Mouse (Mus musculus): ENCODE data around the gene Cdkl3. TPM values are rescaled to one million over a fixed set of nuclear protein-coding genes. Genes with fewer than 3 reads are reported as not detected.

Gene Cdkl3
- polyA plus RNA-seq (2017; shearing (Covaris generic)), result 1 to 10 TPM; 2.7 to 5.3 TPM

DNA sequence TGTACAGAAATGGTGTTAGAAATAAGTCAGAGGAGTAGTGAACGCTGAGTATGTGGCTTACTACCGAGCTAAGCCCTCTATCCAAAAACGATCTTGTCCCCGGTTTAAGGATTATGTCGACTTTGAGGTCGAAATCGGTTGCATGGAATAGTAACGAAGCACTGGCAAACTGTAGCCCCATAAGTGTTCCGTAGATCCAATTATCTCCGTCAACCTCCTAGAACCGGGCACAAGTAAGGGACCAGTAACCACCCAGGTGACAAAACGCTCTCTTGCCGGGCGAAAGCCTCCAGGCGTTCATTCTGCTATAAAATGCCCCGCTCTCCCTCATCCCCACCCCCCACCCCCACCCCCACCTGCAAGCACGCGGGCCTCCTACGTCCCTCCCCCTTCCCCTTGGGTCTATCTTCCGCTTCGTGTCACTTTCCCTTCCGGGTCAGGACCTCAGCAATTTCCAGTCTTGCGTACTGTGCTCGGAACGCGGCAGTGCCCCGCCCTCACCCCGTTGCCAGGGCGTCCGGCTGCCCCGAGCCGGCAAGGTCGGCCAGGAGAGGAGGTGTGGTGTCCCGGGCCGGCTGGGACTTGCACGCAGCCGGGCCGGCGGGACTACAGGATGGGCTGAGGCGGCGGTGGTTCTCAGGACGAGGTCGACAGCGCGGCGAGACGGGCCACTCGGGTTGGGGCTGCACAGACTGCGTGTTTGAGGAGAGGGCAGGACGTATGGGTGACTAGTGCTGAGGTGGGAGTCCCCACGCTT, at the start of gene Cdkl3:
Cdkl3 (plus strand) TSS at position 450 of the 757 bp plus-strand sequence.
- ATAC-seq, result peak; percentile 77

DNA sequence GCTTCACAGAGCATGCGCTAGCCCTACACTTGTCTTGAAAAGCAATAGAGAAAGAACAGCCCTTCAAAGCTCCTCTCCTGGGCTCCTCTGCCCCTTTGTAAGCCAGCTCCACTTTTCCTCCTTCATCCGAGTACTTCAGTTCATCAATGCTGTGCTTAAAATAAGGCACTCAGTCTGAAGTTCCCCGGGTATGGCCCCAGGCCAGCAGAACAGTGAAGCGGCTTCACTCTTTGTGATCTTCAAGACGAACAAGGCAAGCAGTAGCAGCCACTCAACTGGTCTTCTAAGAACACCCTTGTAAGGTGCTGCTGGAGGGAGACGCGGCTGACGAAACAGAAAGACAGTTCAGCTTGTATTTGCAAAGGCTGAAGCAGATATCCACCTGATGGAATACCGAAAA, 47.9 kb upstream of the Cdkl3 start:
- ATAC-seq, result no peak

DNA sequence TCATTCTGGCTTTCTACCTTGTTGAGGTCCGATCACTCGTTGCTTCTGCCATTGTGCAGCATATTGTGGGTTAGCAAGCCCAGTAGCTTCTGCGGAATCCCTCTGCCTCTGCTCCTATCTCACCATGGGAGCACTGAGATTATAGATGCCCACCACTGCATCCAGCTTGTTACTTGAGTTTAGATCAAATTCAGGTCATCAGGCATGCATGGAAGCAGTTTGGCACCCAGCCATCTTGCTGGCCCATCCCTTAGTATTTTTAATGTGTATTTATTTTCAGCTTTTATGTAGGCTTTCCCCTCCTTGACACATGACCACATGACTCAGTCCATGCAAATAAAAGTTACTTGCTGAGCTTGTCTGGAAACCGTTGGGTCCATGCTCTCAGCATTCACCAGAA, 46.3 kb upstream of the Cdkl3 start:
- no peak for ATAC-seq

DNA sequence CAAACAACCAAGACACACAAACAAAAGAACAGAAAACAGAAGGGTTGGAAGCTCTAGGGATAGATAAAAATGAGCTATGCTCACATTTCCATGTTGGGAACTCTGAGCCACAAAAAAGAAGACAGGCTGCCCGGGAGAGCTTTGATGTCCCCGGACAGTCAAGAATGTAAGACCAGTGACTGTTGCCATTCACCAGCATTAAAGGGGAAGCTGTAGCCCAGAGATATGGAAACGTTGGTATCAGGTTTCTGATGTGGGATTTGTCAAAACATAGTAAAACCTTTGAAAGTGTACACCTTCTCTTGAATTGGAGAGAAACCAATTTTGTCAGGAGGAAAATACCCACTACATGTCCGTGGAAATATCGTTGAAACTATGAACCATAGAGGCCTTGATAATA, 44.5 kb upstream of the Cdkl3 start:
- ATAC-seq, result no peak

DNA sequence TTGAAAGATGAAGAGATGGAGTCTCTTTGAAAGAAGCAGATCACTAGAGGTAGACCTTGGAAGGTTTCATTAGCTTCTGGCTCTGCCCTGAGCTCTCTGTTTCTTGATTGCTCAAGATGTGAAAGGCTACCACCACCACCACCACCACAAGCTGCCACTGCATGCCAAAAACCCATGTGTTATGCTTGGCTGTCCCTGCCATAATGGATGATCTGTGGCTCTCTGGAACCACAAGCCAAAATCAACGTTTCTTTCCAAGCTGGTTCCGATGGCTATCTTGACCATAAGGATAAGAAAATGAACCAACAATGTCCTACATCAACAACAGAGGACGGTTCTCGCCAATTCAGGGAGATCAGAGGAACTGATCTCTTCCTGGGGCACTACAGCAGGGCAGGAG, 44.0 kb upstream of the Cdkl3 start:
- no peak for ATAC-seq

DNA sequence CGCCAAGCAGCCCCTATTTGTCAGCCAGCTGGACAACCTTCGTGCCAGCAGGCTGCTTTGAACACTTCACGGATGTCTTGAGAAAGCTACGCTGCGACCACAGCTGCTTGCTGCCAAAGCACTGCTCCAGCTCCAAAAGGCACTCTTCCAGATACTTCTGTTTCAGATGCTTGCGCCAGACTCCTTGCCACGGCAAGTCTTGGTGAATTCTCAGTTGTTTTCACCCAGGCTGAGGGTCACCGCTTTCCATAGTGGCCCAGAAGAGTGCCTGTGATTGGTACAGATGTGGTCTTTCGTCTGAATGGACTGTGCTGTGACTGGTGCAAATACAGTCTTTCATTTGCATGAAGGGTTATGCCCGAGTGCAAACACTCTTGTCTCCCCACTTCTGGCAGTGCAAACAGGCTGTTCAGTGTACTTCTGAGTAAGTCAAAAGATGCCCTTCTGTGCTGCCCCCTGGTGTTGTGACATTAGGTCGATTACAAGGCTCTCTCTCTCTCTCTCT, 43.0 kb upstream of the Cdkl3 start:
- ATAC-seq, result no peak

DNA sequence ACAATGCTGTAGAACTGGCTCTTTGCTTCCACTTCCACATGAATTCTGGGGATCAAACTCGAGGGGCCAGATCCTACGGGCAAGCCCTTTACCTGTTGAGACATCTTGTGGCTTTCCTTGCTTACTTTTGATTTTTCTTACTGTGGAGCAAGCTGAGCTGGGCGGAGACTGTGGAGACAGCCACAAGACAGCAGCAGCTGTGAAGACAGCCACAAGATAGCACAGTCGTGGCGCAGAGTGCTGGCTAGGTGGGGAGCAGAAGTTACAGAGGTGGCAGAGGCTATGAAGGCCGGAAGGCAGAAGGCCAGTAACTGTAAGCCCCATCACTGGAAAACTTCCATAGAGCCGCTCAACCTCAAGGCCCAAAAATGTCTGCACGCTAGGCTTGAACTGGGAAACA, 42.3 kb upstream of the Cdkl3 start:
- ATAC-seq, result no peak

DNA sequence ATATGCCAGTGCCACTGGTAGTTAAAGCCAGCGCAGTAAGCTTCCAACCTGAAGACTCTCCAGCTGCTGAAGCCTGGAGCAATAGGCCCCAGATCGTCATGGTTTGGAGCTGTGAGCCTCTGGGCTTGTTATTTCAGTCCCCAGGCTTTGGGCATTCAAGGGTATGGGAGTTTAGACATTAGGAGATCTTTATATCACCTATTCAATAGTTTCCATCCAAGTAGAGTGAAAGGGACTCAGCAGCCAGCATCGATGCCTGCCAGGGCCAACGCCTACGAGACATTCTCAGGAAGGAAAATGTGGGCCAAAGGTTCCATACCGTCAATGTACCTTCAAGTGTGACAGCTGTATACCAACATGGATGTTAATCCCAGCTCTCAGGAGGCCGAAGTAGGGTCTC, 41.7 kb upstream of the Cdkl3 start:
- ATAC-seq, result no peak

DNA sequence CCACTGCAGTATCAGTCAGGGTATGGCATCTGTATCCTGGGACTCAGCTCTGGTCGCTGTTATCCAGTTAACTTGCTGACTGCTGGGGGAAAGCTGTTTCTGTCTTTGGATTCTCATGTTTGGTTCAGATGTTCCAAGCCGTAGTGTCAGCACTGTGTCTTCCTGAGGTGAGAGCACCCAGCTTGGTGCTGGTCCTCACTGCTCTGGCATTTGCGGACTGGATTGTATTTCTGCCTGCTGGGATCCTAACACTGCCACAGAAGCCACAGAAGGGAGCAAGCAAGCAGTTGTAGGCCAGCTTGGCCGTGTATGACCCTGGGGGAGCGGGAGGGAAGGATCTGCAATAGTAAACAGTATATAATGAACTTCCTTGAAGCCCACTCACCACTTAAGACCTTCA, 37.4 kb upstream of the Cdkl3 start:
- no peak for ATAC-seq

DNA sequence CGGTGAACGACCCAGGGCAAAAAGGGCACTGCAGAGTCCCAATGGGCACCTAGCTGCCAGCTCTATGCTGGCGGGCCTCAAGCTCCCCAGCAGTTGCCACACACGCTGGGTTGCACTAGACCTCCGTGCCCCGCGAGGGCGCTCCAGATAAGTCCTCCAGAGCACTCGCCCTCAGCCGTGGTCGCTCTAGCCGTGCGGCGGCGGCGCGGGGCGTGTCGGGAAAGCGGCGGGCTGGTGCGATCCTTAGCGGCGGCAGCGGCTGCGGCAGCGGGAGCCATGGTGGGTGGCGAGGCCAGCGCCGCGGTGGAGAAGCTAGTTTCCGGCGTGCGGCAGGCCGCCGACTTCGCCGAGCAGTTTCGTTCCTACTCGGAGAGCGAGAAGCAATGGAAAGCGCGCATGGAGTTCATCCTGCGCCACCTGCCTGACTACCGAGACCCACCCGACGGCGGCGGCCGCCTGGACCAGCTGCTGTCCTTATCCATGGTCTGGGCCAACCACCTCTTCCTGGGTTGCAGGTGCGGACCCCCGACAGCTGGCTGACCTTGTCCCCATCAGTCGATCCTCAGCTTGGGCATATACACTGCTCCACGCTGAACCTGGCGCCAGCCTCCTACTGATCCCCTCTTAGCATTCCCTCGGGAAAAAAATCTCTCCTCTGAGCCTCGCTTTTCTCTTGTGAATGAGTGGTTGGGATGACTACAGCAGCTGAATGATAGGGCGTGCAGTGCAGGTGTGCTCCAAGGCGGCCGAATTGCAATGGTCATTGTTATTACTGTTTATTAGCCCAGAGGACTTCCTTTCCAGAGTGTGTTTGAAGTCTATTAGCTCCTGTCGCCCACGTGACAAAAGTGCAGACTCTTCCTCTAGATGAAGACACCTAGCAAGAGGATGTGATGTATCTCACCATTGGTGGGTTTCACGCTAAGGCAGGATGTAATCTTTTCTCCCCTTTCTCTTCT, 36.3 kb upstream of the Cdkl3 start, which contains the start of gene Cdkn2aipnl:
Cdkn2aipnl (plus strand) TSS at position 219 of the 959 bp plus-strand sequence.
- peak; percentile 79 for ATAC-seq

DNA sequence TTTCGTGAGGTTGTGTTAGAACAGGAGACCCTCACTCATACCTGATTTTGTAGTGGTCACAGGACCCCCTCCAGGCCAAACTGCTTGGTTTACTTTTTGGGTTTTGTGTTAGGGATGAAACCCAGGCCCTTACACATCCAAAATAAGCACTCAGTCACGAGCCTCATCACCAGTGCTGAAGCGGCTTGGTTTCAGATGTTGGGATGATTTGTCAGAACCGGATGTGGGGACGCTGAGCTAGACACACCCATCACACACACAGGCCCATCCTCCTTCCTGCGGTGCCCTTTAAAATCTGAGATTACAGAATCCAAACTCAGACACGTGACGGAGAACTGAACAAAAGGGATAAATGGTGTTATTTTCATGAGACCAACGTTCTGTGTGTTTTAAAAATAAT, 35.1 kb upstream of the Cdkl3 start:
- peak; percentile 68 for ATAC-seq

DNA sequence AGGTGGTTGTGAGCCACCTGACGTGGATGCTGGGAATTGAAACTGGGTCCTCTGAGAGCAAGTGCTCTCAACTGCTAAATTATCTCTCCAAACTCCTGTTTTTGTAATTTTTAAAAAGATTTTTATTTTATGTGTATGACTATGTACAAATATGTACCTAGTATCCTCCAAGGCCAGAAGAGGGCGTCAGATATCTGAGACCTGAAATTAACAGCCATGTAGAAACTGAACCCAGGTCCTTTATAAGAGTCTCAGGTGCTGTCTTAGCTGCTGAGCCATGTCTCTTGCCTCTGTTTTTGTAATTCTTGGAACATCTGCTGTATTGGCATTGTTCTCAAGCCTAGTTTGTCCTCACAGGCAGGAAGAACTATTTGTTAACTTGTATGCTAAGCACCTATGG, 34.5 kb upstream of the Cdkl3 start:
- no peak for ATAC-seq

DNA sequence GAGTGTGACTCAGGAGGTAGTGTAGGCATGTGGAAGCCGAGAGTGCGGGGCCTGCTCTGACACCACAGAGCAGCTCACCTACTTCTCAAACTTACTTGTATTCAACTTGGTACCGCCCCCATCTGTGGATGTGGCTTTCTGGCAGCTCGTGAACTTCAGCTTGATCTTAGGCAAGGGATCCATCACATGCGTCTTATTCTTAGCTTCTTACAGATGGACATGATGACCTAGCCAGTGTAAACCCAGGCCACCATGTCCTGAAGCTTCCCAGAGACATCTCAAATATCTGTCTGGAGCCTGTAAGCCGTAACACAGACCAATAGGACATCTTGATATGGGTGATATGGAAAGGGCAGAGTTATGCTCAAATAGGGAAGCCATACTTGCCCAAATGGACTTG, 32.4 kb upstream of the Cdkl3 start:
- ATAC-seq, result no peak

DNA sequence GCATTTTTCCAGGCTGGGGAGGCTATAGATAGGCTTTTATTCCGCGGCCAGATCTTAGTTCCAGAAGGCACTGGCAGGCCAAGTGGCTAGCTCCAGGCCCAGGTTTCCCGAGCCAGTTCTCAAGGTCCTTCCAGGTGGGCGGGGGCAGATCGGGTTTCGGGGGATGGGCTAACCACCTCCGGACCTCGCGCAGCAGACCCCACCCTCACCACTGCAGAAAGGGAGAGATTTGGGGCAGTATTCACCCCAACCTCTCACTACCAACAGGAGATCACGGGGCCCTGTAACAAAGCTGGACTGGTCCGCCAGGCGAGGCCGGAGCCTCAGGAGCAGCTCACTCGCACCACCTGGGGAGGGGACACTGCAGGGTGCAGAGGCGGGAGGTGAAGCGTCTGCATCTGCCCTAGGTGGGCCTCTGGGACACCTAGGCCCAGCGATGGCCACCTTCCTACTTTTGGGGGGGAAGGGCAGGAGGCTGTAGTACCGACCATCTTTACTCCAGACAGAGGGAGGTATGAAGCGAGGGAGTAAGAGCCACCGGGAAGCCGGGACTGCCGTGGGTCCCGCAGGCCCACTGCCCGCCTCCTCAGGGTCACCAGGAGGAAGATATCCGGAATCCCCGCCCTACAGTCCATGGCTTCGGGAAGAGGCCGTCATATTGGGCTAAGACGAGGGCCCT, 4.3 kb upstream of the Cdkl3 start:
- ATAC-seq, result no peak

DNA sequence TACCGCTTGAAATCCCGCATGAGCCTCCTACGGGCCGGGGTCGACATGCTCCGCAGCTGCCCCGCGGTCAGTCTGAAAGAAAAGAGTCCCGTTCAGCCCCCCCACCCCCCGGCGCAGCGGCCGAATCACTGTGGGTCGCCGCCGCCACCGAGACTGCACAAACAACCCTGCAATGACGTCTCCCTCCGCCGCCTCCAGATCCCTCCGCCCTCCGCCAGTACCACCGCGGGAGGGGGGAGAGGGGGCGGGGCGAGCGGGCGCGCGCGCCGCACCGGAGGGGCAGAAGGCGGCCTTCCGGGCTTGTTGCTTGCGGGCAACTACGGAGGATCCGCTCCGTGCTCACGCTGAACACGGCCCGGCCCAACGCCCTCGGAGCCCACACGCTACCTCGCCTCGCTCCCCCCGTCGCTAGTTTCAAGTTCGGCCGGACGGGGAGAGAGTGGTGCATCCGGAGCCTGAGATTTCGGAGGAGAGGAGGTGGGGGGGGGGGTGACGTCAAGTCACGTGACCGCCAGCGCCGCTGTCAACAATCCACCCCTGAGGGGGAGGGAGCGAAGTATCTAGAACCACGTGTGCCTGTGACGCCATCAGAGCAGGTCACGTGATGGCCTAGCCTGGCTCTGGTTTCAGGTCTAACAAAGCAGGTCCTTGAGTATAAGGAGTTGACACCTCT, 3.6 kb upstream of the Cdkl3 start, which contains the start of gene Ube2b:
Ube2b (minus strand) TSS at position 473 of the 673 bp plus-strand sequence.
- peak; percentile 79 for ATAC-seq

DNA sequence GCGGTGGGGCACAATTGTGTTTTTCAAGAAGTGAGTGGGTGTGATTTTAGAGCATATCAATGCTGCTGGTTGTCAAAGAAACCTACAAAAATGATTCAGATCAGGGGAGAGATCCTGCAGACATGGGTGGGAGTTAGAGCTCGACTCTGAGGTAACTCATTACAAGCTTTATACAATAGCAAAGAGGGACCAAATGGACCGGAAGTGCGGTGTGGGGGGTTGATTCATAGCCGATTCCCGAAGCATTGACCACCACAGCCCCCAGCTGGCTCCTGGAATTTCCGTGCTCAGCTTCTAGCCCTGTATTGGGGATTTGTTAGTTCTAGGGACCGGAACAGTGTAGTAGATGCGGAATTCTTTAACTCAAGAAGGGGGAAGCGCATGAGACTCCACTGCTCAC, 2.7 kb upstream of the Cdkl3 start:
- no peak for ATAC-seq

DNA sequence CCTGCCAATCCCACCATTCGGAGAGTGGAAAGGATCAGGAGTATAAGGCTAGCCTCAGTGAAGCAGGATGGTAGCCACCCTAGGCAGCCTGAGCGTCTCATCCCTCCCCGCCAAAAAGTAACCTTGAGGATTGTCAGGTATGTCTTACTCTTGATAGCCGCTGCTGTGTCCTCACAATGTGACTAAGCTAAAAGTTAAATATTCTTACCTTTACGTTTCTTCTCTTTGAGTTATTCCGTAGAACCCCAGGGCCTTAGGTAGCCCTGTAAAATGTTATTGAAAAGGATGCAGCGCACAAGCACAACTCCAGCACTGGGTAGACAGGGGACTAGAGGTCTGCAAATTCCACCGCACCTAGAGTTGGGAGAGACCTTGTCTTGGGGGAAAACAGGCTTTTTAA, 2.2 kb upstream of the Cdkl3 start:
- no peak for ATAC-seq

DNA sequence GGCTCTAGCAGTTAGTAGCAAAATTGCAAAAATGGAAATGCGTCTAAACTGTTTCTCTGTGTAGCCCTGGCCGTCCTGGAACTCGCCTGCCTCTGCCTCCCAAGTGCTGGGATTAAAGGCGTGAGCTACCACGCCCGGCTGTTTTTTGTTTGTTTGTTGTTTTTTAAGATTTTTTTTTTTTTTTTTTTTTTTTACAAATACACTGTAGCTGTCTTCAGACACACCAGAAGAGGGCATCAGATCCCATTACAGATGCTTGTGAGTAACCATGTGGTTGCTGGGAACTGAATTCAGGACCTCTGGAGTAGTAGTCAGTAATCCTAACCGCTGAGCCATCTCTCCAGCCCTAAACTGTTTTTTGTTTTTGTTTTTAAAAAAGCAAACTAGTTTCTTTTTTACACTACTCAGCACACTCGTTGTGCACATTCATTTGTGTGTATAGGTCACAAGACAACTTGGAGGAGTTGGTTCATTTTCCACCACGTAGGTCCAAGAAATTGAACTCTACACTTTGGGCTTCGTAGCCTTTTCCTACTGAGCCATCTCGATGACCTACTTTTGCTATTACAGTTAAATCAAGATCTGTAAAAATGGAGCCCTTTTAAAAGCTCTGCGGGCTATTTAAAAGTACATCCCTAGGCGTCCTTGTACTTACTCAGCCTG, 1.0 kb upstream of the Cdkl3 start:
- no peak for ATAC-seq

DNA sequence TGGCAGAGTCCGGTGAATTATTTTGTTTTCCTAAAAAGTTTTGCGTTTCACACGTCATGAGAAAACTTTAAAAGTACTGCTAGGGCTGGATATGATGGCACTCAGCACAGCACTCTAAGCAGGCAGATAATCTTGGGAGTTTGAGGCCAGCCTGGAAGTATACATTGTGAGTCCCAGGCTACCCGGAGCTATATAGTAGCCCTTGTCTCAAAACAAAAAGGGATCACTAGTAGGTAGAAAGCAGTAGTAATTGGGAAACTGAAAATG, 583 bp upstream of the Cdkl3 start:
- no peak for ATAC-seq

DNA sequence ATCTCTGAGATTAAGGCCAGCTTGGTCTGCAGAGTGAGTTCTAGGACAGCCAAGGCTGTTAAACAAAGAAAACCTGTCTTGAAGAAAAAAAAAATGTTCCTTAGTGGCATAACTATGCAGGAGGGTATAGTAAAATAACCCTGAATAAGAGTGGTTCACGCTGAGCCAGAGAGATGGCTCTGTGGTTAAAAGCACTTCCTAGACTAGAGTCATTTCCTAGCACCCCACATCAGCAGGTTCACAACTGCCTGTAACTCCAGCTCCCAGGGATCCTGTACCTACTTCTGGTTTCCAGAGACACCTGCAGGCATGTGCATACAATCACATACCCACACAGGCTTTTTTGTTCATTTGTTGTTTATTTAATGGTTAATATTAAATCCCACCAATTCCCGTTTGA, 1.6 kb downstream of the Cdkl3 start:
- ATAC-seq, result no peak

DNA sequence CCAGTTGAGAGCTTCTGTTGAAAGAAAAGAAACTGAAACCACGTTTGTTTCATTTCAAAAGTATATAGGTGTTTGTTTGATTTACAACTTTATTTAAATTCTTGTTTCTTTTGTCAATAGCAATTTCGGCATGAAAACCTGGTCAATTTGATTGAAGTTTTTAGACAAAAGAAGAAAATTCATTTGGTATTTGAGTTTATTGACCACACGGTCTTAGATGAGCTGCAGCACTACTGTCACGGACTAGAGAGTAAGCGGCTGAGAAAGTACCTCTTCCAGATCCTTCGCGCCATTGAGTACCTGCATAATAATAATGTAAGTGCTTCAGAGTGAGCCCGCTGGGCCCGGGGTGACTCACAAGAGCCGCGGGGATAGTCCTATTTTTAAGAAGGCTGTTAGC, 7.0 kb downstream of the Cdkl3 start:
- no peak for ATAC-seq

DNA sequence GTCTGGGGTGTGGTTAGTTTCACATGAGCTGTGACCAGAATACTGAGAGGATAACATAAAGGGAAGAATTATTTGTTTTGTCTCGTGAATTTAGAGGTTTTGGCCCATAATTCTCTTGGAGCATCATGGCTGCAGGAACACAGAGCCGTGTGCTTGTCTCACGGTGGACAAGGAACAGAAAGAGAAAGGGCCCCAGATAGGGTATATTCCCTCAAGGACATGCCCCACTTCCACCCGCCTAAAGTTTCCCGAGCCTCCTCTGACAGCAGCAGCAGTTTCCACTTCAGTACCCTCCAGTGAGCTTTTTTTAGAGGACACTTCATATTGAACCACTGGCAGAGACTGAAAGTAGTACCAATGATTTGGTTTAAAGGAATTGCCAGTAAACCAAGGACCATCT, 7.5 kb downstream of the Cdkl3 start:
- ATAC-seq, result no peak

Data from CD4-positive, CD25-positive, alpha-beta regulatory T cell, adult 4 months (primary cell).